Mouse (Mus musculus) kidney, adult 18-20 months (tissue): Measurements from ENCODE around the gene Tns3.
A peak's percentile ranks its signal among the peaks of the same experiment; 100 is the strongest.

Experiments used
- DNase-seq: peaks from one replicate; pipeline ENCODE4 v3.0.0; 2021

Gene Tns3

DNA sequence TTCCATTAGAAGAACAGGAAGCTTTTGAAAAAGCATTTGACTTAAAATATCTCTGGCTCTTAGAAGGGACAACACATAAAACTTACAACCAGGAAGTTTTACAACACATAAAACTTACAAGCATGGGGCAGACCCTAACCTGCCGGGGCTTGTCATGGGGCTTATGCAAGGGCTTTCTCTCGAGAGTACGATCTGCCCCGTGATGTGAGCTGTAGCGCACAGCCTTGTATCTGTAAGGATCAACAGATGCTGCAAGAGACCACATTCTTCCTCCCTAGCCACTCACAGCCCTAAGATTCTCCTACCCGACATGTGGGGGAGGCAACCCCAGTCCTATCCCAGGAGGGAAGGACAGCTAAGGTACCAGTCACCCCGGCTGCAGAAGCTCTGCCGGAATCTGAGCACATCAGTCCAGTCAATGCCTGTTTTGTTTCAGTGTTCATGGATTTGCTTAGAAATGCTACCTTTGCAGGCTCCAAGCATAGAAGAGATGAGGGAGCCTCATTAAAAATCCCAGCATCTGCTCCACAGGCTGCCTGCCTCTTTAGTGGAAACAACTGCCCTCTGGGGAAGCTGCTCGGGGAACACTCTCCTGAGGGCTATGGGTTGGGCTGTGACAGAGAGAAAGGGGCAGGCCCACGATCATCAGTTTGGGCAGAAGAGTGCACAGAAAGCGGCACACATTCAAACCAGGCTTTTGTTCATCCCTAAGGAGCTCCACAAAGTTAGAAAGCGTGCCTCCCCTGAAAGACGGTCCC lies 196.8 kb downstream of the Tns3 start:
- DNase-seq = no peak

DNA sequence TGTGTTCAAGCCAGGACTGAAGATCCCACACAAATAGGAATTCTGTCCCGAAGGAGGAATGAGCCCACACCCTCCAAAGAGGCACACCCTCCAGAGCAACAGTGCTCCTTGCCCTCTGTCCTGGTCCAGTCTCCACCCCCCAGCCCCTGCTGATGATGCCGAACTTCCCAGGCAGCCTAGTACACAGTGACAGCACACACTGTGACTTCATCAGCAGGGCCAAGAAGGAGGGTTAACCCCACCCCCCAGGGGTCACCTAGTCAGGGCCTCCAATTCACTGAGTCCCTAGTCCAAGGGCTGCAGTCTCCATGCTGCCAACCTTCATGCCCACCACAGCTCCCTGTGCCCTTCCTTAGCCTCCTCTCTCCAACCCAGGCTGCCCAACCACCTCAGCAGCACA lies 200.5 kb downstream of the Tns3 start:
- DNase-seq = no peak

DNA sequence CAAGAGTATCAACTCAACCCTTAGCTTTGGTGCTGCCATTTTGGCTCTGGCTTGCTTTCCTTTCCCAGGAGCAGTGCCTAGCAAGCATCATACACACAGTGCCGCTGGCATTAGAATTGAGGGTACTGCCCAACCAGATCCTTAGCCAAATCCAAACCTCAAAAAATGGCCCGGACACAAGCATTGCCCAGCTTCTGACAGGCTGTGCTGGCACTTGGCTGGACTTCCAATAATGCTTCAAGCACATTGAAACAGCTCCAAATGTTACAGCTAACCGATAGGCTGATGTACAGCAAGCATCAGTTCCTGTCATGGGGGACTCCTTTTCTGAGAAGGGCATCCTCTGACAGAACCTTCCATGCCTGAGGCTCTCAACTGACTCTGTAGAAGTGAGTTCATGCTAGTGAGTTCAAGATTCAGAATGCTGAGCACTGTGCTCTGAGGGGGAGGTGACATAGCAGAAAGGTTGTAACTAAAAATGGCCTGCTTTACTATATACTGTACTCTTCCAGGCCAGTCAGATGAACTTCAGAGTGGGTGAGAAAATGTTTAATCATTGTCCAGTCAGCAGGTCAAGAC lies 201.4 kb downstream of the Tns3 start:
- DNase-seq = no peak

DNA sequence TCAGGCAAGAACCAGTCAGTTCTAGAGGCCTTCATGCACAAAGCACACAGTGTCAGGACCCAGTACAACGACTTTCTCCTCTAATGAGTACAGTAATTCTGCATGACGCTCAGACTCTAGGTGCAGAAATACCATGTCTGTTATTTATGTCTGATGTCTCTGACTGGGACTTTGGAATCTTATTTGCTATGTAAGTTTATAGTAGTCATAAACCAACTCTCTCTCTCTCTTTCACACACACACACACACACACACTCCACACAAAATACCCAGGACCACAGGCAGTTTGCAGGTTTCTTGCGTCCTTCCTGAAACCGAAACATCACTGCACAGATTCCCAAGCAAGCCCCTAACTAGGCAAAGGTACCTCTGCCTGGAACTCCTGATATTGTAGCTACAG lies 203.5 kb downstream of the Tns3 start:
- no peak for DNase-seq

DNA sequence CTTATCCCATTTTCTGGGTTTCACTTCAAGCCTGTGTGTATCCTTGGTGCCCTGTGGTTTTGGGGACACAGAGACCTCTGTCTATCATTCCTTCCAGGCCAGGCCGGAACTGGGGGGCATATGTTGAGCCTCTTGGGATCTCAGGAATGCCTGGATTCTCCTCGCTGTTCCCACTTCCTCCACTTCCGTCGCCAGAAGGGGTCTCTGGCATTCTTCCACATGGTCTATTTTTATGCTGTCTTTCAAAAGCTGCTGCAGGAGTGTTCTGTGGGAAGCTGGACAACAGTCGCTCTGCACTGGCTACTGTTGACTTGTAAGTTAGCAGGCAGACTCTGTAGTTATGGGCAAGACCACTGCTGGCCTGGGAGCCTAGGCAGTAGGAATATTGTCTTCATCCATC lies 206.4 kb downstream of the Tns3 start:
- DNase-seq = no peak

DNA sequence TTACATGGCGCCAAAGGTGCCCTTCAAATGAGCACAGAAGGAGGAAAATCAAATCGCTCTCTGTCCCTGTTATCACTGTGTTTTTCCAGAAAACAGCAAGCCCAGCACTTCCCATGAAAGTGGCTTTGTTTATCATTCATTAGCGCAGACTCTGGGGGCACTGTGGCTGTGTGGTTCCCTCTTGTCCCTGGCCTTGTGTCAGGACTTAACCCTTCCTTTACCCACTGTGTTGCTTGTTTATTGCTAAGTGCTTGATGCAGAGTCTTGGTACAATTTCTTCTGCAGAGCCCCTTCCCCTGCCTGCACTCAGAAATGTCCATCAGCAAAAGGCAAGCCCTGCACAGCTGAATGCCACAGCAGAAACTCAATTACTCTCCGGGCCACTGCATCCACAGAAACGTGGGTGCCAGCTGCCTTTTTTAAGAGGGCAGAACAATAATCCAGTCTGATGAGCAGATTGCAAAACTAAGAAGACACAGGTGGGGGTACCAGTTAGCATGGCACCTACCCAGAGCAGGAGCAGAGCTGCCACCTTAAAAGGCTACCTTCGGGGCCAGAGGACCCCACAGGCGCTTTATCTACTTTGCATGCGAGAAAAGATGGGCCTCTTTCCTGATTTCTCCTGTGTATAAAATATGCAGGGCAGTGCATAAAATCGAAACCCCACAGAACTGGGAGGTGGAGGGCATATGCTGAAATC lies 207.6 kb downstream of the Tns3 start:
- no peak for DNase-seq

DNA sequence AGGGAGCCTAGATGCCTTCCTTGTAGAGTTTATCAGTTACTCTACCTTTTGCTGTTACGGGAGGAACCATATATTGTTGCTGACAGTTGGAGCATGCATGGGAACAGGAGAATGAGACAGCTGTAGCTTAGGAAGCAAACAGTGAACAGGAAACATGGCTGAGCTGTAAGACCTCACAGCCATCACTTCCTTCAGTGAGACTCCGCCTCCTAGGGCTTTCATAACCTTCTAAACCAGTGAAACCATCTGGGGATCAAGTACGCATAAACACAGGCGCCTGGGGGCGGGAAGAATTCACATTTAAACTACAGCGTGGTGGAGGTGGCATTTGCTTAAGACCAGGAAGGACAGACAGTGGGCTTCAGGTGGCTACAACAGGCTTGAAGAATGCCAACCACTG lies 208.7 kb downstream of the Tns3 start:
- DNase-seq = no peak

DNA sequence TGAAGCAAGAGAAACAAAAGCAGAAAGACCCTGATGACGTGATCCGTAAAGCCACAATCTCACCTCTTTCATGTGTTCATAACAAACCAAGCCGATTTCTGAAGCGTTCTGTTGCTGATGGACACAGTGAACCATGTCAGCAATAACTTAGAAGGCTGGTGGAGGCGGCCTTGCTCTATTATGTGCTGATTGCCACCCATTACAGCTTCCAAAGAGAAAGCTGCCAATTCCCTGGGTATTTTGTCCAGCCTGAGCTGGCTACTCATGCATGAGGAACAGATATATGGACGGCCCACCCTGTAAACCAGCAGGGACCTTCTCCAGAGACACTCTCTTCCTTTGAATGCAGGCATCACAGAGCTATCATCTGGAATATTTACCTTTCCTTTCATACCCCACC lies 211.1 kb downstream of the Tns3 start:
- DNase-seq = no peak

DNA sequence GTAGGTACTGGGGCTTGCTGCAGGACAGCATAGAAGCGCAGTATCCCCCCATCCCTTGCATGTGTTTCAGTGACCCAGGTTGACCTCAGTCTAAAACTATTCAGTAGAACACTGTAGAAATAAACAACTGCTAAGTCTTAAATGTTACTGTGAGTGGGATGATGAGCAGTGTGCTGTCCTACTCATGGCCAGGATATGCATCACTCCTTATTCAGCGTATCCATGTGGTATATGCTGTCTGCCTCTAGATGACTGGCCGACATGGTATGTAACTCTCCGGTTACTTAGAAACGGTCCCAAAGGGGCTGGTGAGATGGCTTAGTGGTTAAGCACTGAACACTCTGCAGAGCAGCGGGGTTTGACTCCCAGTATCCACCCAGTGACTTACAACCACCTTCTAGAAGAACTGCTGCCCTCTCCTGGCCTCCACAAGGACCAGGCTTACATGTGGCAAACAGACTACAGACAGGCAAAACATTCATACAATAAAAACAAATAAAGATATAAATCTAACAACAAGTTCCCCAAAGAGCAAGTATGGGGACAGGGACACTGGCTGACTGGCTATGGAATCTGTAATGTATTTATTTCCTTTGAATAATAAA lies 212.6 kb downstream of the Tns3 start:
- no peak for DNase-seq

DNA sequence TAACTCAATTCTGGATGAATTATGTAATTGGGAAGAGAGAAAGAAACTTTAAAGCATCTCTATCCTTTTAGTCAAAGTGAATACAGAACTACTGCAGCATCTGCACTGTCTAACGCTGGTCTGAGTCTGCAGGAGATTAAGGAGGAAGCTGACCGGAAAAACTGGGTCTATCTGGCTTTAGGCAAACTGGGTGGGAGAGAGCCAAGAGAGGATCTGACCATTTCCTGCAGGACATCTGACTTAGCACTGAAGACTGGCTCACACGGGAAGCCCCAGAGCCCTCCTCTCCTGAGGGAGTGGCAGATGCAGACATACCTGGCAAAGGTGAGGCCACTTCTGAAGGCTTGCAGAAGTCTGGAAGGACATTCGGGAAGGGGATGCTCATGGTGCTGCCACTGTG lies 213.8 kb downstream of the Tns3 start:
- no peak for DNase-seq

DNA sequence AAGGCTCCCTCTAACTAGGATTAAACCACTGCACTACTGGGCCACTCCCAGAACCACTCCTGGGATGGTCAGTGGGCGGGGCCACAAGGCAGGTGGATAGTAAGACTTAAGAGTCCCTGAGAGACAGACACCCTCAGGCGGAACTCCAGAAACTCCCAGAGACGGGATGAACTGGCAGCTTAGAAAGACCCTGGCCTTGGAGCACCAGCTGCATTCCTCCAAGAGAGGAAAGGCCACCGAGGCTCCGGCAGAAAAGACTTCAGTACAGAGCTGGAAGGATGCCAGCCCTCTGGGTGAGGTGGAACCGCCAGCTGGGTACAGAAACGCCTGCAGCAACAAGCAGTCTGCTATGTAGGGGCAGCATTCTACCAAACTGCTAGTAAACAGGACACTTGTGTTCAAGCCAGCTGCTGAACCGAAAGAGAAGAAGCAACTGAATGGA lies 218.4 kb downstream of the Tns3 start:
- DNase-seq = peak; percentile 65

DNA sequence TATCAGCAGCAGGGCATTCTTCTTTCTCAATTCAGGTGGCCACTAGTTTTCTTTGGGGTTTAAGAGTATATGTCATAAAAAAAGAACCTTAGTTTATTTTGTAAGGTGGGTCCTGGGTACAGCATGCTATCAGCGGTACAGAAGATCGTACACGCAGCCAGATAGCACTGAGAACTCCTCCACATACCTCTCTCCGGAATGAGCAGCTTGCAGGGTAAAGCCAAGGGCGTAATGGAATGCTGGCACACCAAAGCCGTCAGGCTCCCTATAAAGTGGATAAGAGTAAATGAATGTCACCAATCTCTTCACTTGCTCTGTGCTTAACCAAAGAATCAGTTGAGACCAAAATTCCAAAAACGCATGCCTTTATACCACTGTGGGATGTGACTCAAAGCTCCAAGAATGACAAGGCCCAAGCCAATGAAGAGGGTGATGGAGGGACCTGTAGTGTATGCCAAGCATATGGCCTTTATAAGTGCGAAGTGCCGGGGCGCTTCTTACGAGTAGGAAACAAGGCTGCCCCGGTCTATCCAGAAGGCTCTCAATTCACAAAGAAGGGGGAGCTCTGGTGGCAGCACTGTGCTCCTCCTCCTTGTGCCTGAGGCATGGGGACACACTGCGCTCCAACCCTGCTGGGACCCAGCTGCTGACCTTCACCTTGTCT lies 219.4 kb downstream of the Tns3 start:
- no peak for DNase-seq

DNA sequence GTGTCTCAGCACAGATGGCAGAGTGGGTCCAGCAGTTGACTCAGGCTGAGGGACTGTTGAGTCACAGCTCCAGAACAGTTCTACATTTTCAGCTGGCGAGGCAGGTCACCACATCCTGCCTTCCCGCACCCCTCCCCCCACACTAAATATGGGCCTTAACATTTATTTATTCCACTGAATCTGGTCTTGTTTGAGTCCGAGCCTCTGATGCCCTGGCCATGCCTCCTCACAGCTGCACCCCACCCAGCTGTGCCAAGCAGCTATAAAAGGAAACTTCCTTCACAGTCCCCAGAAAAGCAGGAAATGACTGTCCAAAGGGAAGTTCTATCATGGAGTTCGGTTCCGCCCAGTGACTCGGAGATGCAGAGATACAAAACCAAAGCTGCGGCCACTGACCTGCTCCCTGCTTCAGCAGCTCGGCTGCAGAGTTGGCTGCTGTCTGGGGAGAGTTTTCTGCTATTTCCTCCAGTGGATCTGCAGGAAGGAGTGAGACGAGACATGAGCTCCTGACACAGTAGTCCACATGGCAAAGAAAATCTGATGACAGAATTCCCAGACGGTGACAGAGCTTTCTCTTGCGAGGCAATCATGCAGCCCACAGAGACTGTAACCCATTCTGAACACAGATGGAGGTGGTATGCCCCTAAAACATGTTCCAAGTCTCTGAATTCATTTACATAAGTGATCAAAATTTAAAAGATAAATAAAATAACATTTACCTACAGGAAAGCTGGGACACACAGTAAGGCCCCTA lies 220.6 kb downstream of the Tns3 start:
- DNase-seq = peak; percentile 44

DNA sequence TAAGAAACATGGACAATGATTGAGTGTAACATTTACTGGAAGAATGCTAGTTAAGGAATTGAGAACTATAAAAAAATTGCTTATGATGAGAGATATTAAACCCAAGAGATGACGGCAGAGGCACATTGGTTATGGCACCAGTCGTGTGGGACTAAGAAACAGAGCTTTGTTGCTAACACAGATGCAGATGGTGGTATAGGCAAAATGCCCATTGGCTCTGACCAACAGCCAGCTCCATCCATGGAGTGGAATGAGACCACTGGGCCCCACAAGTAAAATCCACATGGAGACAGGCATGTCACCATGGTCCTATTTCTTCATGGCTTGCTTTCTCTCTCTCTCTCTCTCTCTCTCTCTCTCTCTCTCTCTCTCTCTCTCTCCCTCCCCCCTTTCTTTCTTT lies 223.6 kb downstream of the Tns3 start:
- no peak for DNase-seq

DNA sequence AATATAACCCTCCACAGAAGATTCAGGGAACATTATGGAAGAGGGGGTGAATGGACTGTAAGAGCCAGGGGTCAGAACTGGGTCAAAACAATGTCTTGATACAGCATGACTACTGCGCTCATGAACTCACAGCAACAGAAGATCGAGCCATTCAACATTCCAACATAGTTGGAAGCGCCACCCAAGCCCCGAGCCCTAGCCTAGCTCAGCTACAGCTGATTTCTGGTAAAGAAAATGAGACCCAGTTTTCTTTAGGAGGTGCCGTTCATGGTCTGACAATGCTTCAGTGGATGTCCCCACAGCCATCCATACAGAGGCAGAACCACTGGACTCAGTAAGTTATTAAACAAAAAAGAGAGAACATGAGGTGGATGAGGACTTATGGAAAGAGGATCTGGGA lies 224.1 kb downstream of the Tns3 start:
- no peak for DNase-seq

DNA sequence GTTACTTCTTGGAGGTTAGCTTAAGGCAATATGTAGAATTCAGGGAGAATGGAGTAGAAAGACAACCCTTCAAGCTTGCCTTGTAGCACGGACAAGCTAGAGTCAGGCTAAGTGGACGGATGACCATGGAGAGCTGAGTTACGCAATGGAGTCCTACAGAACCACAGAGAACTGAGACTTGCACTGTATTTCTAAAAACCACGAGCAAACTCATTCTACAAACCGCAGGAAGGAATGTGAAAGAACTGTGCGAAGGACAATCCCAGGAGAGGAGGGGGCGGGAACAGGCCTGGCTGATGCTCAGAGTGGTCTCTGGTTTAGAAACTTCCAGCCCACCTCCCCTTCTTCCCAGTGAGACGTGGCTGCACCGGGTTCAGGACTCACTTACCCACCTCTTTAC lies 225.3 kb downstream of the Tns3 start:
- no peak for DNase-seq

DNA sequence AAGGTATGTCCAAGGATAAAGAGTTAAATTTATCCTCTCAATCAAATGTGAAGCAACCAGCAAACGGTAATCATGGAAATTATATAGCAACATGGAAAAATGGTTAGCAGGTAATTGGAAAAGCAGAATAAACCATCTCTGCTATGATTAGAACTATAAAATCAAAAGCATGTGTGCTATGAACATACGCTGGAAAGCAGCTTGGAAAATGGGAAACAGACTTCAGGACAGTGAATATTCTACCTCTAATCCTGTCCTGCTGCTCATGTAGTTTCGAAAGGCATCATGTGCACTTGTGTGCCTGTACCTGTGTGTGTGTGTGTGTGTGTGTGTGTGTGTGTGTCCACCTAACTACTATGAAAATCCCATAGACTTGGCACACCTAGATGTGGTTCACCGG lies 226.1 kb downstream of the Tns3 start:
- DNase-seq = no peak

DNA sequence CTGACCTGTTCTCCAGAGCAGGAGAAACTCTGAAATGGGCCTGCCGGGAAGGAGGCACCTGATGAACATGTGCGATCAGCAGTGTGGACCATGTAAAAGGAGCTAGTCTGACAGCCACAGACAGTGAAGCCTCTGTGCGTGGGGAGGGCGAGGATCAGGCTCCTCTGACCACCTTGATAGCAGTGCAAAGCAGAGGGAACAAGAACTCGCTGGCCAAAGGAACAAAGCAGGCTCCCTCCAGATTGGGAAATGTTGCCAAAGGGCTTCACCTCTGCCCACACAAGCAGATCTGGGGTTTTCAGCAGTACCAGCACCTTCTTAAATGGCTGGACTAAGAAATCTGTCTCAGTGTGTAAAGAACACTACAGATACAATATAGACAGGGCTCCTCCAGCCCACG lies 229.2 kb downstream of the Tns3 start:
- DNase-seq = no peak

DNA sequence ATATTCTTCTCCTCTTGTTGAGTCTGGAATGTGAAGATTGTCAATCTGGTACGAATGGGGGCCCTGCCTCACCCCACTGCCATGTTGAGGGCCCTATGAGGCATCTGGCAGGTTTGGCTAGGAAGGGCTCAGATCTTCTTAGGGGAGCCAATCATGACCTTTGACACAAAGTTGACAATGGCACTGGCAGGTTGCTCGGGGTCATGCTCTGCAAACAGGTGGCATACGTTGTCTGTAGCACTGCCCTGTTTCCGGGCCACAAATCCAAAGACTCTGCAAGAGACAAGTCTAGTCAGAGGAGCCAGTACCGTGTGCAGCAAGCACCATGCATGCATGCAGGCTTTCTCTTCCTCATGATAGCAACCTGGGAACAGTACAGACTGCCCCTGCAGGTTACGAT lies 230.0 kb downstream of the Tns3 start:
- no peak for DNase-seq

DNA sequence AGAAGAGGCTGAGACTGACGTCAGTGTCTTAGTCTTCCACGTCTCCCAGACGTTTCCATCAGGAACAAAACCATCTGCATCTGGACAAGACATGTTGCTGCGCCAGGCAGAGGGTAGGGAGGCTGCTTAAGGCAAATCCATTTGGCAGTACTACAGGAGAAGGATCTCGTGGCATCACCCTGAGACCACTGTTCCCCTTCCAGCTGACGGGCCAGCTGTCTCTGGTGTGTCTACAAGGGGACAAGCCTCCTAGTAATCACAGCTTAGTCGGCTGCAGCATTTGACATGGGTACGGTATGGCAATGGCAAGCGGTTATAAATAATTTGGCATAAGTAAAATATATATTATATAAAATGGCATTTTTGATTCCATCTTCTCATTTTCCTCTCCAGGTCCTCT lies 230.9 kb downstream of the Tns3 start:
- no peak for DNase-seq

DNA sequence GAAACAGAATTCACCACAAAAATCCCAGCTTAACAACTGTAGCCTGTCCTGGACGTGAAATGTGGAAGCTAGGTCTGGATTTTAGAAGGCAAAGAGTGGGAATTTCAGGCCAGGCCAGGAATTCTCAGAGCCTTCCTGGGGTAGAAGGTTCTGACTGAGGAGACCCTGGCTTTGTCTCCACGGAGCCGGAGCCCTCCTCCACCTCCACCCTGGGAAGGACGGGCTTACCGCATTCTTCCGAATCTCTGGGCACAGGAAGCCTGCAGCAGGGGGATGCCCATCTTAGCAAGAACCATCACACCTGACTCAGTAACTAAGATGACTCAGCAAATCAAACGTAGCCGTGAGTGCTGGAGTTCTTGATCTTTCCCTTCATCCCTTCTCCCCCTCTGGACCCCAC lies 231.4 kb downstream of the Tns3 start:
- no peak for DNase-seq

DNA sequence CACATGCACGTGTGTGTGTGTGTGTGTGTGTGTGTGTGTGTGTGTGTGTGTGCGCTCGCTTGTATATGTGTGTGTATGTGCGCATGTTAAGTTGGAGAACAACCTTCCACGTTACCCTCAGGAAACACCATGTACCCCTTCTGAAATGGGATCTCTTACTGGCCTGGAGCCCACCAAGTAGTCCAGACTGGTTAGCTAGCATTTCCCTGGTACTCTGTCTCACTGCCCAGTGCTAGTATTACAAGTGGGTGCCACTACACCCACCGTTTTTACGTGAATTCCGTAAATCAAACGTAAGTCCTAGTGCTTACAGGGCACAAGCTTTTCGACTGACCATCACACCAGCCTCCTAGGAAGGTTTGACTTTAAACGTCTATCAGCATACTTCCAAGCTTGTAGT lies 236.7 kb downstream of the Tns3 start:
- no peak for DNase-seq

DNA sequence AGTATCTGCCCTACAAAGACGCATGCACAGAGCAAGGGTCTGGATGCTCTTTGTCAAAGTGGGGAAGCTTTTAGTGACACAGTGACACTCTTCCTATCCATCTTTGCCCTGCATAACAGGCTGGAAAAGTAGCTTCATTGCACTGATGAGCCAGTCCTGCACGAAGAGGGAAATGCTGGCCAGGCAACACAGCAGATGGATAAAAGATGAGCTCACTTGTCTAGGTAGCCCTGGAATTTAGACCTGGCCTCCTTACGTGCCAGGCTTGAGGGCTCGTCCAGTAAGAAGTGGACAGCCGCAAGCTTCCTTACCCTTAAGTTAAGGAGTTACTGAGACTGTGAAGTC lies 239.1 kb downstream of the Tns3 start:
- DNase-seq = no peak
